Mouse (Mus musculus) large intestine, adult 2 months (tissue): ENCODE results near the gene Nfkb1. TPM values are rescaled to one million over a fixed set of nuclear protein-coding genes. Genes with fewer than 3 reads are reported as not detected.

ENCODE experiments used
- DNase-seq: peaks from one replicate; pipeline ENCODE4 v3.0.0-alpha.2; 2012; ENCODE audit warnings: low read depth, low spot score
- WGBS: fragments of 180-500 bp; shearing (Covaris S2); methylation state at CpG from one replicate; pipeline ENCODE4 v1.1.7; 2018; 5-methylcytosine and 5-hydroxymethylcytosine counted together
- polyA plus RNA-seq: library from polyadenylated mRNA; depleted of rRNA; stranded (reverse); fragments of >200 nt; gene quantifications from 2 replicates; pipeline ENCODE4 v1.2.3, GENCODE M21; 2012; rRNA removed

Nfkb1 gene
- 69.9 and 72.9 TPM in 2 replicates for polyA plus RNA-seq

- DNase-seq: no peak
- 2% methylated on average over 71 of the region's 102 CpGs for WGBS
Measured at GRCm38 (mm10) chr3:135691191-135692131, at the start of gene Nfkb1. Gene Nfkb1 (minus strand): TSS chr3:135691547.

GRCm38 (mm10) chr3:135740711-135741110 lies 49.4 kb upstream of the Nfkb1 start:
- WGBS: 50% methylated on average over 8 of the region's 8 CpGs
- no peak for DNase-seq

GRCm38 (mm10) chr3:135734736-135735135 lies 43.4 kb upstream of the Nfkb1 start:
- WGBS: 38% methylated on average over 1 of the region's 1 CpGs
- no peak for DNase-seq

GRCm38 (mm10) chr3:135732747-135733445 lies 41.5 kb upstream of the Nfkb1 start:
- WGBS: 35% methylated on average over 10 of the region's 10 CpGs
- DNase-seq: no peak

- WGBS: 20% methylated on average over 17 of the region's 17 CpGs
- peak; percentile 95 for DNase-seq
Measured at GRCm38 (mm10) chr3:135731292-135732047, 40.1 kb upstream of the Nfkb1 start.

GRCm38 (mm10) chr3:135730790-135731189 lies 39.4 kb upstream of the Nfkb1 start:
- 57% methylated on average over 9 of the region's 9 CpGs for WGBS
- DNase-seq: no peak

- no peak for DNase-seq
Measured at GRCm38 (mm10) chr3:135729575-135729974, 38.2 kb upstream of the Nfkb1 start.

GRCm38 (mm10) chr3:135728900-135729299 lies 37.6 kb upstream of the Nfkb1 start:
- DNase-seq: no peak
- 48% methylated on average over 6 of the region's 6 CpGs for WGBS

More at GRCm38 (mm10) chr3:135729575-135729974, 38.2 kb upstream of the Nfkb1 start:
- WGBS: 26% methylated on average over 5 of the region's 5 CpGs

- DNase-seq: no peak
- 88% methylated on average over 10 of the region's 10 CpGs for WGBS
Measured at GRCm38 (mm10) chr3:135727339-135727738, 36.0 kb upstream of the Nfkb1 start.

DNA sequence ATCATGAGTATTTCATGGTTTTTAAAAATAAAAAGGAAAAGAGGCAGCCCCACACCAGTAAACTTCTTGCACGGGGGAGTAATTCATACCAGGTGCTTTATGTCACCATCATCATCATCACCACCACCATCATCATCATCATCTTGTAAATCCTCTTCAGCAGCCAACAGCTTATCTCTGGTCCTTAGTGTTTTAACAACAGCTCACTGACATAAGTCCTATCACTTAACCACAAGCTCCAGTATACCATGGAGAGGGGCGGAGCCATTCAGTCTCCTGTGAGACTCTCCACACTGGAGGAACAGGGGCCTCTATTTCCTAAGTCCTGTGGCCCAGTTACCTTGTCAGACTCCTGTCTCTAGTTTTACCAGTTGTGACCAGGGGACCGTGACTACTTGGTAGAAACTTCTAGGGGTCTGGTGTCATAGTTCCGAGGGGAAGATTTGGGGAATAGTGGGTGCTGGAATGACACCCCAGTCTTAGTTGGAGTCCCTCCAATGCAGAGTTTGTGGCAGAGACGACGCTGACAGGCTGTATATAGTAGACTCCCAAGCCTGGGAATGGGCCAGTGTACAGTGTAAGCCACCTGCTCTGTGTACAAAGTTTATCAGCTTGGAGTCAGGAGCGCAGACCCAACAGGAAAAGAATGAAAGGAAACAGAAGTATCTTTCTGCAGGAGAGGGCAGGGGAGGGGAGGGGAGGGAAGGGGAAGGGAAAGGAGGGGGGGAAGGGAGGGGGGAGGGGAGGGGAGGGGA lies 35.4 kb upstream of the Nfkb1 start:
- WGBS: 60% methylated on average over 7 of the region's 7 CpGs
- DNase-seq: no peak

DNA sequence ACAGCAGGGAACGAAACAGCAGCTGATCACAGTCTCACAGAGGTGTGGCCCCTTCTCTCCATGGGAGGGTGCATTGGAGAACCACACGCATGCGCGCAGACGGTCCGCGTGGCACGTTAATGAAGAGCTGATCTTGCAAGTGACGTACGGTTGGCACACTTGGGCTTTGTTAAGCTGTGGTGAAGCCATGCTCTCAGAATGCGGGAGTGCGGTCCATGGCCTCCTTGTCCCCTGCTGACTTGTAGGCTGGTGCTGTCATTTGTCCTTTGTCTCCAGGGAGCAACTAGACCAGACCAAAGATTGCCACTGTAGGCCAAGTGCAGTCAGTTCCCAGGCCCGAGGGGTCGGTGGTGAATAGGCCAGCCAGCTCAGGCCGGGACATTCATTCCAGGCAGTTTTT lies 34.7 kb upstream of the Nfkb1 start:
- 91% methylated on average over 15 of the region's 15 CpGs for WGBS
- DNase-seq: no peak

- WGBS: 84% methylated on average over 2 of the region's 2 CpGs
- no peak for DNase-seq
Measured at GRCm38 (mm10) chr3:135722104-135722503, 30.8 kb upstream of the Nfkb1 start.

DNA sequence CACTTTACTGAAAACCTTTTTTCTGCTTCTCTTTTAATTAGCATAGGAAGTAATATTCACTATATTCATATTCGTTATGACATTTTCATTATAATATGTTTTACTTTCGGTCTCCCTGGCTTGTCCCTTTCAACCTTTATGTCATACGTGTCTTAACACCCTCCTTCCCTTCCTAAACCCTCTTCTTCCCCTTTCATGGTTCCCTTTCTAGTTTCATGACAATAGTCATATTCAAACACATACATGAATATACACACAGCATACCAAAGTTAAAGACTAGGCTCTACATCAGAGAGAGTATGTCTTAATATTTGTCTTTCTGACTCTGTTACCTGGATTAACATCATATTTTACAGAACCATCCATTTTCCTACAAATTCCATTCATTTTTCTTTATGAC lies 28.6 kb upstream of the Nfkb1 start:
- DNase-seq: no peak
- WGBS: 89% methylated on average over 3 of the region's 3 CpGs

- WGBS: 46% methylated on average over 6 of the region's 6 CpGs
- no peak for DNase-seq
Measured at GRCm38 (mm10) chr3:135719179-135719532, 27.8 kb upstream of the Nfkb1 start.

GRCm38 (mm10) chr3:135718323-135719178 lies 27.2 kb upstream of the Nfkb1 start:
- no peak for DNase-seq
- 25% methylated on average over 6 of the region's 6 CpGs for WGBS

DNA sequence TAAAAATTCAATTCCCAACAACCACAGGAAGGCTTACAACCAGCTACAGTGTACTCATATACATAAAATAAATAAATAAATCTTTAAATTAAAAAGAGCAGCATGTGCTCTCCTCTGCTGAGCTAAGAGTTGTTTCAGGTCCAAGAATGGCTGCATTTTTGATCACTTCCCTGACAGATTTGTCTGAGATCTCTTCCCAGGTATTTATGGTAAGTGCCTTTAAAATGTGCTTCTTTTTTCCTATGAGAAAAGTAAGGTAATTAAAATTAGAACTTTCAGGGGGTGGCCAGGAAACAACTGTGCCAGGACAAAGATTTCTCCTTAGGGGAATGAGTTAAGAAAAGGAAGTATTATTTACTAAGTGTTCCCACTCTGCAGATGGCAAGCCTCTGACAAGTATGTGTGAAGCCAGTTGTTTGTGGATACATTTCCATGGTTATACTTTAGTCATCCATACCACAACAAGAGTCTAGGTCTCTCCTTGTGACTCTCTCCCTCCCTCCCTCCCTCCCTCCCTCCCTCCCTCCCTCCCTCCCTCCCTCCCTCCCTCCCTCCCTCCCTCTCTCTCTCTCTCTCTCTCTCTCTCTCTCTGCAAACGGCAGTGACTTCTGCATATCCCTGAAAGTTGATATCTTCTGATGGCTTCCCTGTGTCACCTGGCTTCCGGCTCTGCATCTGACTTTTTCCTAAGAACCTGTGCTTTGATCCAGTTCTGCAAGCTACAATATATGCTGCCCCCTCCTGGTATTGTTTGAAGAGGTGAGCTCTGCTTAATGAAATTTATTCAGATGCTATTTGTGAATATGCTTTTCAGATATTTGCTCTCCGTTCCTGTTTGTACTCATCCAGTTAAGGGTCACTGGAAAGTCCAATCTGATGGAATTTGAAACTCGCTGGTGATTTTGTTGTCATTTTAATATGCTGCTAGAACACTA lies 21.9 kb upstream of the Nfkb1 start:
- DNase-seq: no peak
- 20% methylated on average over 3 of the region's 4 CpGs for WGBS

DNA sequence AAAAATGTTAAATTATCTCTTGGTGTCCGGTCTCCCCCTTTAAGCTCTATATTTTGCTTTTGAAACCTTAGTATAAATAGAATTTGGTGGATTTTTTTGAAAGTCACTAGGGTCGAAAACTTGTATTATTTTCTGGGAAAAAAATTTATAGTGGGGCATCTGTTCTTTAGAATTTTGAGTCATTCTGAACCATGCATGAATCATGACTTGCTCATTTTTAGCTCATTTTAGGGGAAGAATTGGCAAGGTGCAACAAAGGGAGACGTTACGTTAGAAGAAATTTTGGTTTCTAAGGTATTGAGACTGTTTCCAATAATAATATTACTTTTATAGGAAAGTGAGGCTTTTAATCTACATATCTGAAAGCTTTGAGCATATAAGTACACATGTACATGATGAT lies 20.3 kb upstream of the Nfkb1 start:
- 90% methylated on average over 4 of the region's 4 CpGs for WGBS
- DNase-seq: no peak
